Mouse (Mus musculus) thymus, adult 2 months (tissue): ENCODE data around the gene Mmp20. TPM values are rescaled to one million over a fixed set of nuclear protein-coding genes. Genes with fewer than 3 reads are reported as not detected.

Source experiments
- DNase-seq: peaks from one replicate; pipeline ENCODE4 v3.0.0; 2021
- H3K27ac ChIP-seq: fragments of 200-500 bp; 2 replicates; pipeline ENCODE4 v1.5.1; 2012; ENCODE audit warnings: low read length, control low read depth; ENCODE audit not compliant: control insufficient read depth, insufficient read depth
- H3K27me3 ChIP-seq: fragments of 200-500 bp; 2 replicates; pipeline ENCODE4 v1.6.1; 2012; ENCODE audit warnings: mild to moderate bottlenecking, low read length, moderate library complexity, mixed read lengths; ENCODE audit not compliant: control insufficient read depth, insufficient read depth
- H3K36me3 ChIP-seq: fragments of 200-500 bp; 2 replicates; pipeline ENCODE4 v1.6.1; 2012; ENCODE audit warnings: mild to moderate bottlenecking, low read length, moderate library complexity; ENCODE audit not compliant: control insufficient read depth, insufficient read depth
- H3K4me1 ChIP-seq: fragments of 200-500 bp; replicated peaks from 2 replicates; pipeline ENCODE4 v1.6.1; 2012; ENCODE audit warnings: low read length; ENCODE audit not compliant: control insufficient read depth, insufficient read depth
- H3K4me3 ChIP-seq: fragments of 200-500 bp; 2 replicates; pipeline ENCODE4 v1.5.1; 2012; ENCODE audit warnings: mild to moderate bottlenecking, low read length, control low read depth, moderate library complexity; ENCODE audit not compliant: control insufficient read depth, insufficient read depth
- CTCF ChIP-seq: fragments of 200-500 bp; IDR thresholded peaks from 2 replicates; pipeline ENCODE4 v1.5.1; 2012; ENCODE audit warnings: mild to moderate bottlenecking, control low read depth, low read length, moderate library complexity, borderline replicate concordance; ENCODE audit not compliant: control insufficient read depth, poor library complexity, insufficient read depth; ENCODE audit errors: extremely low read depth
- POLR2A ChIP-seq: fragments of 200-500 bp; IDR thresholded peaks from 2 replicates; pipeline ENCODE4 v1.6.1; 2012; ENCODE audit warnings: mild to moderate bottlenecking, low read length, control low read depth, moderate library complexity; ENCODE audit not compliant: control insufficient read depth, poor library complexity, insufficient read depth; ENCODE audit errors: extremely low read depth
- WGBS: fragments of 180-500 bp; shearing (Covaris S2); methylation state at CpG from one replicate; pipeline ENCODE4 v1.1.7; 2018; 5-methylcytosine and 5-hydroxymethylcytosine counted together
- polyA plus RNA-seq: library from polyadenylated mRNA; depleted of rRNA; stranded (reverse); fragments of >200 nt; gene quantifications from 2 replicates; pipeline ENCODE4 v1.2.3, GENCODE M21; 2012; rRNA removed

Gene Mmp20
- 0.04 TPM in 1 of 2 replicates, not detected in the other for polyA plus RNA-seq

GRCm38 (mm10) chr9:7627931-7628330 lies at the start of gene Mmp20:
Mmp20 (plus strand) TSS chr9:7628231.
- no peak for DNase-seq
- H3K4me1 ChIP-seq, result no peaks in the 10 kb centered on the region
- no peaks in the 10 kb centered on the region for H3K36me3 ChIP-seq
- no peak within 1 kb of the TSS for H3K27ac ChIP-seq
- TF ChIP-seq CTCF (no peak), POLR2A (no peak)
- no peaks in the 10 kb centered on the region for H3K27me3 ChIP-seq
- H3K4me3 ChIP-seq, result no peak within 1 kb of the TSS

GRCm38 (mm10) chr9:7590063-7590462 lies 38.0 kb upstream of the Mmp20 start:
- 94% methylated on average over 8 of the region's 8 CpGs for WGBS
- TF ChIP-seq POLR2A, result no peak
- TF ChIP-seq CTCF, result no peak
- Histone ChIP-seq H3K27ac (no peak overlapping the region), H3K4me3 (no peak overlapping the region), H3K27me3 (no peaks in the 10 kb centered on the region), H3K36me3 (no peaks in the 10 kb centered on the region), H3K4me1 (no peaks in the 10 kb centered on the region)
- no peak for DNase-seq

- H3K36me3 ChIP-seq, result no peaks in the 10 kb centered on the region
- DNase-seq, result no peak
- H3K27ac ChIP-seq, result no peak overlapping the region
- WGBS, result 69% methylated on average over 3 of the region's 3 CpGs
- no peaks in the 10 kb centered on the region for H3K4me1 ChIP-seq
- no peak overlapping the region for H3K4me3 ChIP-seq
- TF ChIP-seq CTCF, result no peak
- TF ChIP-seq POLR2A, result no peak
- no peaks in the 10 kb centered on the region for H3K27me3 ChIP-seq
These were observed 34.7 kb upstream of the Mmp20 start for GRCm38 (mm10) chr9:7593272-7593812.

GRCm38 (mm10) chr9:7594816-7595540 lies 33.1 kb upstream of the Mmp20 start:
- 3% methylated on average over 6 of the region's 6 CpGs for WGBS
- H3K27ac ChIP-seq, result no peak overlapping the region
- DNase-seq, result peak; percentile 74

GRCm38 (mm10) chr9:7602982-7603742 lies 24.9 kb upstream of the Mmp20 start:
- TF ChIP-seq CTCF, result no peak
- no peak for TF ChIP-seq POLR2A
- DNase-seq, result peak; percentile 77
- Histone ChIP-seq H3K27me3 (no peaks in the 10 kb centered on the region), H3K4me3 (no peak overlapping the region), H3K36me3 (no peaks in the 10 kb centered on the region), H3K4me1 (no peaks in the 10 kb centered on the region), H3K27ac (no peak overlapping the region)
- WGBS, result 3% methylated on average over 3 of the region's 3 CpGs

More at GRCm38 (mm10) chr9:7594816-7595540, 33.1 kb upstream of the Mmp20 start:
- no peak for TF ChIP-seq POLR2A
- TF ChIP-seq CTCF, result peak; percentile 77; the same call in 1 of the 2 replicates
- Histone ChIP-seq H3K27me3 (no peaks in the 10 kb centered on the region), H3K36me3 (no peaks in the 10 kb centered on the region), H3K4me1 (no peaks in the 10 kb centered on the region), H3K4me3 (no peak overlapping the region)

GRCm38 (mm10) chr9:7604005-7604404 lies 24.0 kb upstream of the Mmp20 start:
- Histone ChIP-seq H3K36me3 (no peaks in the 10 kb centered on the region), H3K27ac (no peak overlapping the region), H3K27me3 (no peaks in the 10 kb centered on the region), H3K4me3 (no peak overlapping the region), H3K4me1 (no peaks in the 10 kb centered on the region)
- DNase-seq, result no peak
- 69% methylated on average over 6 of the region's 6 CpGs for WGBS
- no peak for TF ChIP-seq POLR2A
- TF ChIP-seq CTCF, result no peak
